Mouse (Mus musculus) intestine, postnatal 0 days (tissue): ENCODE results near the gene Kif13a. TPM values are rescaled to one million over a fixed set of nuclear protein-coding genes. Genes with fewer than 3 reads are reported as not detected.

Experiments used
- ATAC-seq: fragments of 200-750 bp; cut with Nextera tagmentation; 2 replicates; pipeline ENCODE4 v1.8.0; 2017; ENCODE audit warnings: mild to moderate bottlenecking, moderate TSS enrichment, moderate library complexity
- H3K27ac ChIP-seq: fragments of 300-500 bp; sonication (generic); 2 replicates; pipeline ENCODE4 v1.5.1; 2014; ENCODE audit warnings: mild to moderate bottlenecking, low read depth, low read length, moderate library complexity
- H3K27me3 ChIP-seq: fragments of 300-500 bp; sonication (generic); replicated peaks from 2 replicates; pipeline ENCODE4 v1.6.1; 2014; ENCODE audit warnings: low read length, mixed read lengths; ENCODE audit not compliant: control insufficient read depth, insufficient read depth
- H3K36me3 ChIP-seq: fragments of 300-500 bp; sonication (generic); 2 replicates; pipeline ENCODE4 v1.6.1; 2014; ENCODE audit warnings: mild to moderate bottlenecking, moderate library complexity; ENCODE audit not compliant: control insufficient read depth, insufficient read depth
- H3K4me1 ChIP-seq: fragments of 300-500 bp; sonication (generic); replicated peaks from 2 replicates; pipeline ENCODE4 v1.6.1; 2014; ENCODE audit warnings: antibody characterized with exemption, low read length, mixed read lengths; ENCODE audit not compliant: control insufficient read depth, insufficient read depth
- H3K4me2 ChIP-seq: fragments of 300-500 bp; sonication (generic); replicated peaks from 2 replicates; pipeline ENCODE4 v1.6.1; 2014; ENCODE audit warnings: low read depth, mild to moderate bottlenecking, moderate library complexity
- H3K4me3 ChIP-seq: fragments of 300-500 bp; sonication (generic); 2 replicates; pipeline ENCODE4 v1.5.1; 2014; ENCODE audit warnings: low read depth, low read length
- H3K9ac ChIP-seq: fragments of 300-500 bp; sonication (generic); 2 replicates; pipeline ENCODE4 v1.6.1; 2014; ENCODE audit warnings: mild to moderate bottlenecking, low read depth, low read length
- H3K9me3 ChIP-seq: fragments of 300-500 bp; sonication (generic); 2 replicates; pipeline ENCODE4 v1.6.1; 2016; ENCODE audit warnings: mixed run types; ENCODE audit not compliant: control insufficient read depth
- CTCF ChIP-seq: sonication (generic); IDR thresholded peaks from 2 replicates; pipeline ENCODE4 v1.5.1; 2016; ENCODE audit warnings: low read depth, mild to moderate bottlenecking, control low read depth, antibody characterized with exemption, moderate library complexity
- WGBS: fragments of 180-500 bp; shearing (Covaris S2); extraction: QIAGEN DNeasy Blood & Tissue Kit; methylation state at CpG from one replicate; pipeline ENCODE4 v1.1.7; 2014; 5-methylcytosine and 5-hydroxymethylcytosine counted together
- polyA plus RNA-seq: library from polyadenylated mRNA; unstranded; fragments of >200 nt; fragmentation: Nextera tagmentation; extraction: Ambion mirVana; gene quantifications from 2 replicates; pipeline ENCODE4 v1.2.1, GENCODE M21; 2015

Kif13a gene
- polyA plus RNA-seq, 1 experiment from 2014 or later, result 11.3 TPM

- Histone ChIP-seq H3K9me3 (no peaks in the 10 kb centered on the region), H3K27ac (no peak overlapping the region; the same call in 1 of the 2 replicates), H3K4me3 (no peak overlapping the region), H3K4me2 (no peak overlapping the region), H3K9ac (no peak overlapping the region), H3K36me3 (peaks cover 19% of the 10 kb centered on the region; the same call in 1 of the 2 replicates), H3K27me3 (no peaks in the 10 kb centered on the region), H3K4me1 (no peaks in the 10 kb centered on the region)
- no peak for ATAC-seq
- 63% methylated on average over 10 of the region's 10 CpGs for WGBS
- TF ChIP-seq CTCF, result no peak
Measured at GRCm38 (mm10) chr13:46779831-46780230, 149.8 kb downstream of the Kif13a start.

DNA sequence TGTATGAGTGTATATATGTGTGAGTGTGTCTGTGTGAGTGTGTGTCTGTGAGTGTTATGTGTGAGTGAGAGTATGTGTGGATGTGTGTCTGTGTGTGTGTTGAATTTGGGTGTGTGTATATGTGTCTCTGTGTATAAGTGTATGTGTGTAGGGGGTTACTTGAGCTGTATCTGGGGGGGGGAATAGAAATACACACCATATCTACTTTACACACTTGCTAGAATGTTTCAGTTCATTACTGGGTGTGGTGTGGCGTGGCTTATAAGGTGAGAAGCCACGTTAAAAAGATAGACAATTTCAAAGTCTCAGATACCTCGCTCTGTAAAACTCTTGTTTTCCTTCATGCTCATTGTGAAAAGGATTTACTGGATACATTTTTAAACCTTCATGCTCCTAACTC, 152.2 kb downstream of the Kif13a start:
- no peak overlapping the region for H3K4me2 ChIP-seq
- no peak overlapping the region for H3K9ac ChIP-seq
- H3K36me3 ChIP-seq, result peaks cover 22% of the 10 kb centered on the region
- no peak for TF ChIP-seq CTCF
- no peak overlapping the region for H3K27ac ChIP-seq
- H3K27me3 ChIP-seq, result no peaks in the 10 kb centered on the region
- ATAC-seq, result no peak
- H3K9me3 ChIP-seq, result no peaks in the 10 kb centered on the region
- no peaks in the 10 kb centered on the region for H3K4me1 ChIP-seq
- 87% methylated on average over 3 of the region's 3 CpGs for WGBS
- H3K4me3 ChIP-seq, result no peak overlapping the region

- H3K4me2 ChIP-seq, result no peak overlapping the region
- H3K27ac ChIP-seq, result no peak overlapping the region
- H3K9ac ChIP-seq, result no peak overlapping the region
- H3K36me3 ChIP-seq, result peaks cover 28% of the 10 kb centered on the region
- ATAC-seq, result no peak
- TF ChIP-seq CTCF, result no peak
- H3K4me3 ChIP-seq, result no peak overlapping the region
- no peaks in the 10 kb centered on the region for H3K27me3 ChIP-seq
- H3K9me3 ChIP-seq, result no peaks in the 10 kb centered on the region
- 58% methylated on average over 14 of the region's 14 CpGs for WGBS
- no peaks in the 10 kb centered on the region for H3K4me1 ChIP-seq
Measured at GRCm38 (mm10) chr13:46776636-46777305, 152.9 kb downstream of the Kif13a start.

DNA sequence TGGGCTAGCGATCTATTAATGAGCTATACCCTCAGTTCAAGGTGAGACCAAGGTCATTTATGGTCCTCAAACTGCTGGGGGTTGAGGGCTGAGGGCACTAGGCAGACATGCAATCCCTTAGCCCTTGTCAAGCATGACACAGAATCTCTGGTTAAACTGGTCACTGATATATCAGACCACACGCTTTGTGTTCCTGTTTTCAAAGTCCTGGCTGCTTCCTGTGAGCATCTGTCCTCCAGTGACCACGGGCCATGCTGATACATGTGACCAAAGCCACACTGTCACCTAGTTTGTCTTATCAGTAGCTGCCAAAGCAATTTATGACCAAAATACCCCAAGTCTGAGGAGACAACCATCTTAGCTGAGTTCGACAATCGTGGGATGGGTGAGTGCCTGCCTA, 154.7 kb downstream of the Kif13a start:
- no peak overlapping the region for H3K4me3 ChIP-seq
- H3K36me3 ChIP-seq, result peaks cover 39% of the 10 kb centered on the region
- H3K9me3 ChIP-seq, result no peaks in the 10 kb centered on the region
- H3K4me2 ChIP-seq, result no peak overlapping the region
- H3K9ac ChIP-seq, result no peak overlapping the region
- H3K4me1 ChIP-seq, result no peaks in the 10 kb centered on the region
- TF ChIP-seq CTCF, result no peak
- no peaks in the 10 kb centered on the region for H3K27me3 ChIP-seq
- ATAC-seq, result no peak
- WGBS, result 81% methylated on average over 5 of the region's 5 CpGs
- H3K27ac ChIP-seq, result no peak overlapping the region

- no peak for TF ChIP-seq CTCF
- peaks cover 57% of the 10 kb centered on the region for H3K36me3 ChIP-seq
- H3K27ac ChIP-seq, result no peak overlapping the region
- no peaks in the 10 kb centered on the region for H3K4me1 ChIP-seq
- H3K9me3 ChIP-seq, result no peaks in the 10 kb centered on the region
- no peak for ATAC-seq
- H3K27me3 ChIP-seq, result no peaks in the 10 kb centered on the region
- WGBS, result 96% methylated on average over 13 of the region's 13 CpGs
- H3K4me2 ChIP-seq, result no peak overlapping the region
- H3K9ac ChIP-seq, result no peak overlapping the region
- no peak overlapping the region for H3K4me3 ChIP-seq
Measured at GRCm38 (mm10) chr13:46772581-46772980, 157.1 kb downstream of the Kif13a start.

GRCm38 (mm10) chr13:46765361-46765760, 164.3 kb downstream of the Kif13a start:
- ATAC-seq, result no peak
- 91% methylated on average over 2 of the region's 2 CpGs for WGBS
- Histone ChIP-seq H3K4me1 (no peaks in the 10 kb centered on the region), H3K4me2 (no peak overlapping the region), H3K36me3 (peaks cover 56% of the 10 kb centered on the region), H3K27ac (no peak overlapping the region), H3K4me3 (no peak overlapping the region), H3K27me3 (no peaks in the 10 kb centered on the region), H3K9ac (no peak overlapping the region), H3K9me3 (no peaks in the 10 kb centered on the region)
- TF ChIP-seq CTCF, result no peak
